Mouse (Mus musculus) heart, postnatal 0 days (tissue): ENCODE results near the gene Stxbp2. TPM values are rescaled to one million over a fixed set of nuclear protein-coding genes. Genes with fewer than 3 reads are reported as not detected.

Source experiments
- ATAC-seq: fragments of 200-750 bp; cut with Nextera tagmentation; 2 replicates; pipeline ENCODE4 v1.8.0; 2017; ENCODE audit warnings: low read depth, moderate number of reproducible peaks, moderate library complexity; ENCODE audit not compliant: insufficient read depth
- DNase-seq: peaks from one replicate; pipeline ENCODE4 v3.0.0-alpha.2; 2016; ENCODE audit warnings: low spot score
- H3K27ac ChIP-seq: fragments of 300-500 bp; sonication (generic); 2 replicates; pipeline ENCODE4 v1.5.1; 2014; ENCODE audit warnings: low read depth, mild to moderate bottlenecking
- H3K27me3 ChIP-seq: fragments of 300-500 bp; sonication (generic); 2 replicates; pipeline ENCODE4 v1.6.1; 2014; ENCODE audit warnings: low read length, mixed read lengths; ENCODE audit not compliant: control insufficient read depth, insufficient read depth
- H3K36me3 ChIP-seq: fragments of 300-500 bp; sonication (generic); replicated peaks from 2 replicates; pipeline ENCODE4 v1.6.1; 2014; ENCODE audit warnings: low read length, mixed read lengths; ENCODE audit not compliant: control insufficient read depth, insufficient read depth
- H3K4me1 ChIP-seq: fragments of 300-500 bp; sonication (generic); 2 replicates; pipeline ENCODE4 v1.6.1; 2014; ENCODE audit warnings: antibody characterized with exemption; ENCODE audit not compliant: control insufficient read depth, insufficient read depth
- H3K4me2 ChIP-seq: fragments of 300-500 bp; sonication (generic); 2 replicates; pipeline ENCODE4 v1.6.1; 2014; ENCODE audit warnings: low read depth, mild to moderate bottlenecking, low read length, moderate library complexity
- H3K4me3 ChIP-seq: fragments of 300-500 bp; sonication (generic); 2 replicates; pipeline ENCODE4 v1.5.1; 2014; ENCODE audit warnings: low read depth, low read length
- H3K9ac ChIP-seq: fragments of 300-500 bp; sonication (generic); replicated peaks from 2 replicates; pipeline ENCODE4 v1.6.1; 2014; ENCODE audit warnings: low read depth, low read length, mixed read lengths
- H3K9me3 ChIP-seq: fragments of 300-500 bp; sonication (generic); replicated peaks from 2 replicates; pipeline ENCODE4 v1.6.1; 2016; ENCODE audit warnings: low read length; ENCODE audit not compliant: control insufficient read depth
- CTCF ChIP-seq: IDR thresholded peaks from 2 replicates; pipeline ENCODE4 v1.5.1; 2016; ENCODE audit warnings: antibody characterized with exemption, control low read depth, low read depth
- EP300 ChIP-seq: IDR thresholded peaks from 2 replicates; pipeline ENCODE4 v1.6.1; 2016; ENCODE audit warnings: antibody characterized with exemption, low read depth
- WGBS: fragments of 180-500 bp; shearing (Covaris S2); extraction: QIAGEN DNeasy Blood & Tissue Kit; methylation state at CpG from one replicate; pipeline ENCODE4 v1.1.7; 2014; 5-methylcytosine and 5-hydroxymethylcytosine counted together
- polyA plus RNA-seq: library from polyadenylated mRNA; unstranded; fragments of >200 nt; fragmentation: Nextera tagmentation; extraction: Ambion mirVana; gene quantifications from 2 replicates; pipeline ENCODE4 v1.2.1, GENCODE M21; 2015
- total RNA-seq: library from RNA; depleted of rRNA; stranded (reverse); fragments of >200 nt; gene quantifications from 2 replicates; pipeline ENCODE4 v1.2.3, GENCODE M21; 2014; ENCODE audit warnings: low replicate concordance

Stxbp2 gene
- total and polyA plus RNA-seq, 2 experiments from 2014 or later = 14.5 to 15.2 TPM

DNA sequence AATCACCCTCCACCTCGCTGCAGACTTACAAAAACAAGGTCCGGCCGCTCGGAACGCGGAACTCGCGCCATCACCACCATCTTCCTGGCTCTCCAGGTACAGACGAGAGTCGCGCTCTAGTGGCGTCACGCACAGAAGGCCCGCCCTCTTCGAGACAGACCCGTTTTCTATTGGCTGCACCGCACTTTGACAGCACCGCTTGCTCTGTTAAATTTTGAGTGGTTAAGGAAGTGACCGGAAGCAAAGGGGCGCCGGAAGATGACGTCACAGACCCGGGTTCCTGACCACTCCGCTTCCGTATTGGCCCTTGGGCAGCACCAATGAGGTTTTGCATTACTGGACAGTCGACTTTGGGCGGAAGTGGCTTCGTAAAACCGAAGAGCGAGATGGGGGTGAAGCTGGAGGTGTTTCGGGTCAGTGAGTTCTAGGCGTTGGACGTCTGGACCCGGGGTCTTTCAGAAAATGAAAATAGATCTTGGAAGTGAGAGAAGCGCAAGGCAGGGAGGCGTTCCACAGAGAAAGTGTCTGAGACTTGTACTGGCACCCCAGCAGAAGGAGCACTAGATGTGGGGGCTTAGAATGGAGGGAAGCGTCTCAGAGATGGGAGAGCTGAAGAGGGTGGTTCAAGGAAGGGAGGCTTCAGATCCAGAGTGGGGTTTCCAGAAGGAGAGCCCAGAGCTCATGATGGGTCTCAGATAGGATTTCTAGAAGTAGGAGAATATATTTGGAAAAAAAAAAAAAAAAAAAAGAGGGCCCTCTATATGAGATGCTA lies 9.4 kb upstream of the Stxbp2 start, which contains the start of the genes Xab2 and Pet100:
Xab2 (minus strand) TSS at position 118 of the 772 bp plus-strand sequence.
Pet100 (plus strand) TSS at position 350 of the 772 bp plus-strand sequence.
- peak within 1 kb of the TSS; percentile 74 for H3K4me3 ChIP-seq
- no peak for TF ChIP-seq CTCF
- no peak; the same call in 1 of the 2 replicates for TF ChIP-seq EP300
- DNase-seq (peak; percentile 98), ATAC-seq (peak; percentile 98)
- H3K36me3 ChIP-seq = peaks cover 20% of the 10 kb centered on the region
- H3K4me1 ChIP-seq = peaks cover 12% of the 10 kb centered on the region
- no peaks in the 10 kb centered on the region for H3K9me3 ChIP-seq
- WGBS = under 1% methylated on average over 37 of the region's 37 CpGs
- H3K27ac ChIP-seq = no peak within 1 kb of the TSS
- H3K4me2 ChIP-seq = peak within 1 kb of the TSS; percentile 93
- peak within 1 kb of the TSS; percentile 75 for H3K9ac ChIP-seq
- H3K27me3 ChIP-seq = no peaks in the 10 kb centered on the region

DNA sequence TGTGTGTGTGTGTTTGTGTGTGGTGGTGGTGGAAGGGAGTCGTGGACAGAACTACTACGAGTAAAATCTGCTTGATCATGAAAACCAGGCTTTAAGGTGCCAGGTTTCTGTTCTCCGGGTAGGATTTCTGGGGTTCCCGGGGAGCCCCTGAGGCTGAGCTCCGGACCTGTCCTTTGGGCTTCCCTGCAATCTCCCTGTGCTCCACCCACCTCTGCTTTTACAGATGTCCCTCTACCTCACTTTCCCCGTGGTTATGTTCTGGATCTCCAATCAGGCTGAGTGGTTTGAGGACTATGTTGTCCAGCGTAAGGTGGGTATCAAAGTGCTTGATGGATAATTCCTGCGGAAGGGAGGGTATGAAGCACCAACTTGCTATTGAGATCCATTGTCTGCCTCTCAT lies 8.6 kb upstream of the Stxbp2 start:
- peak overlapping the region; percentile 93 for H3K4me2 ChIP-seq
- TF ChIP-seq CTCF (no peak), EP300 (no peak)
- H3K9me3 ChIP-seq = no peaks in the 10 kb centered on the region
- peaks cover 14% of the 10 kb centered on the region for H3K36me3 ChIP-seq
- no peaks in the 10 kb centered on the region for H3K27me3 ChIP-seq
- peaks cover 12% of the 10 kb centered on the region for H3K4me1 ChIP-seq
- H3K27ac ChIP-seq = no peak overlapping the region
- DNase-seq = no peak
- 71% methylated on average over 8 of the region's 8 CpGs for WGBS
- H3K4me3 ChIP-seq = peak overlapping the region; percentile 74; the same call in 1 of the 2 replicates
- no peak for ATAC-seq
- H3K9ac ChIP-seq = no peak overlapping the region

DNA sequence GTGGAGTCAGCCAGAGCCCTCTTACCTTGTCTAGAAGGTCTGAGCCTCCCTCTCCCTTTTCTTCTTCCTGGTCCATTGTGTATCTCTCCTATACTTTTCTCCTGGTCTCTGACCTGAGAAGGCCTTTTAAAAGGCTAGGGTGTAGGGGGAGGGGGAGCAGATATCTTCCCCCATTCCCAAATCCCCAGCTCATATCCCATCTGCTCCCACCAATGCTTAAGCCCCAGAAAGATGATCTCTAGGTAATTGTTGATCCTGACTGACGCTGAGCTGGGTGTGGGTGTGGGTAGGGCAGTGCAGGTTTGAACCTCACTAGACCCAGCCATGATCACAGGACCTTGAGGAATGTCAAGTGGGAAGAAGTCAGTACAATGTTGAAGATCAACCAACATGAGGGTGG lies 5.3 kb upstream of the Stxbp2 start, which contains the start of gene Pcp2:
Pcp2 (minus strand) TSS at position 101 of the 400 bp plus-strand sequence.
- DNase-seq (no peak), ATAC-seq (no peak)
- no peak within 1 kb of the TSS for H3K27ac ChIP-seq
- H3K27me3 ChIP-seq = no peaks in the 10 kb centered on the region
- TF ChIP-seq EP300 (no peak), CTCF (no peak)
- no peaks in the 10 kb centered on the region for H3K9me3 ChIP-seq
- no peak within 1 kb of the TSS for H3K4me3 ChIP-seq
- no peak within 1 kb of the TSS for H3K9ac ChIP-seq
- peaks cover 6% of the 10 kb centered on the region for H3K4me1 ChIP-seq
- no peak within 1 kb of the TSS for H3K4me2 ChIP-seq
- 42% methylated on average over 1 of the region's 1 CpGs for WGBS
- no peaks in the 10 kb centered on the region for H3K36me3 ChIP-seq

DNA sequence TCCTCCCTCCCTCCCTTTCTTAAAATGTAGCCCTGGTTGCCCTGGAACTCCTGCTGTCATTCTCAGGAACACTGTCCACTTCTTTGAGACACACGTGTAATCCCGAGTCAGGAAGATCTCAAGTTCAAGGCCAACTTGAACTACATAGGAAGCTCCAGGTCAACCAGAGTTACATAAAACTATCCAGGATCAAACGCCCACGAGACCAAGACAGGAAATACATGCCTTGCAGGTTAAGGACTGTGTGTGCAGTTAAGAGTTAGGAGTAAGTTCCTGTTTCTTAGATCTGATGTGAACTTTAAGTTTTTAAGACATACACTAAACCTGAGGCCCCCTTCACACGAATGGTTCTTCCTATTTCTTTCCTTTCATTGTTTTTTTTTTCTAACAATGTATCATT lies 3.8 kb upstream of the Stxbp2 start:
- no peaks in the 10 kb centered on the region for H3K27me3 ChIP-seq
- H3K9ac ChIP-seq = no peak overlapping the region
- no peaks in the 10 kb centered on the region for H3K36me3 ChIP-seq
- DNase-seq = no peak
- no peak overlapping the region for H3K27ac ChIP-seq
- 49% methylated on average over 5 of the region's 5 CpGs for WGBS
- H3K4me2 ChIP-seq = no peak overlapping the region
- no peaks in the 10 kb centered on the region for H3K9me3 ChIP-seq
- H3K4me1 ChIP-seq = 0 out of 2 replicates have a peak, but pooled peaks cover 8% of the 10 kb centered on the region
- TF ChIP-seq CTCF (no peak), EP300 (no peak)
- ATAC-seq = no peak
- no peak overlapping the region for H3K4me3 ChIP-seq

DNA sequence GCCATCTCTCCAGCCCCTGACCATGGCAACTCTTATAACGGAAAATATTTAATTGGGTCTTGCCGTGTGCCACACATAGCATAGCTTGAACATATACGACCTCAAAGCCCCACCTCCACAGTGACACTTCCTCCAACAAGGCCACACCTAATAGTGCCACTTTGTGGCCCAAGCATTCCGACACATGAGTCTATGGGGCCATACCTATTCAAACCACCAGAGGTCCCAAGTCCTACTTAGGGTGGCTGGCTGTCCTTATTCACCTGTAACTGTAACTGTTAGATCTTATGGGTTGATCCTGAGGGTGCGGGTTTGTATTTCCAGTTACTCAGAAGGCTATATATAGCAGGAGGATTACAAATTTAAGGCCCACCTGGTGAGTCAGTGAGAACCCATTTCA lies 2.7 kb upstream of the Stxbp2 start:
- 0 out of 2 replicates have a peak, but pooled peaks cover 7% of the 10 kb centered on the region for H3K4me1 ChIP-seq
- H3K36me3 ChIP-seq = no peaks in the 10 kb centered on the region
- DNase-seq (peak; percentile 32), ATAC-seq (no peak)
- no peaks in the 10 kb centered on the region for H3K27me3 ChIP-seq
- TF ChIP-seq EP300 (no peak), CTCF (peak; percentile 58)
- H3K9me3 ChIP-seq = no peaks in the 10 kb centered on the region
- WGBS = 27% methylated on average over 5 of the region's 5 CpGs
- no peak overlapping the region for H3K27ac ChIP-seq
- H3K4me2 ChIP-seq = no peak overlapping the region
- H3K4me3 ChIP-seq = no peak overlapping the region
- H3K9ac ChIP-seq = no peak overlapping the region
